Mouse (Mus musculus): ENCODE data around the gene Rbm24. TPM values are rescaled to one million over a fixed set of nuclear protein-coding genes. Genes with fewer than 3 reads are reported as not detected.

The Rbm24 gene
- polyA plus RNA-seq, 1 experiment from 2014 or later, result 0.11 TPM

DNA sequence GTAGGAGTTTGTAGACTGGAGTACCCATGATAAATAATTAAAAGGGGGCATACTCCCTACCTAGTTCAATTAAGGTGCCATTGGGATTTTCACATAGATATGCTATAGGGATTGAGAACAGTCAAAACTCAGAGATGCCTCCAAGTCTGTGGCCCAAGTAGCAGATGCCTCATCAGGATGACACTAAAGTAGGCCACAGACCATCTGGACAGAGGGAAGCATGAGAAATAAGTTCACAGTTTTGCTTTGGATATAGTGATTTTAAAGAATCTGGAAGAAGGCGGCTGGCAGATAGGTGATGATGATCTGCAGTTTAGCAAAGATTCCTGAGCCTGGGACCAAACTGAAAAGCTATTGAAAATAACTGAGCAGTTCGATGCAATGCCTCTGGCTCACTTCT, 30.0 kb downstream of the Rbm24 start:
- Histone ChIP-seq H3K4me2 (ENCODE audit: low read depth, low read length) (no peak overlapping the region), H3K4me1 (ENCODE audit: insufficient read depth) (no peaks in the 10 kb centered on the region), H3K36me3 (replicated peaks; ENCODE audit: insufficient read depth, low read length) (no peaks in the 10 kb centered on the region), H3K4me3 (ENCODE audit: low read depth, low read length) (no peak overlapping the region), H3K9me3 (ENCODE audit: low read length) (no peaks in the 10 kb centered on the region), H3K9ac (replicated peaks) (no peak overlapping the region), H3K27me3 (ENCODE audit: insufficient read depth, low read length) (no peaks in the 10 kb centered on the region), H3K27ac (ENCODE audit: low read depth) (no peak overlapping the region)
- ATAC-seq (no peak), DNase-seq (no peak)
- WGBS (ENCODE audit: insufficient replicate concordance), result 60% methylated on average over 2 of the region's 2 CpGs
- TF ChIP-seq EP300 (IDR thresholded peaks at IDR 0.05; ENCODE audit: low read depth), result no peak
- TF ChIP-seq CTCF (IDR thresholded peaks at IDR 0.05; ENCODE audit: low read depth), result no peak

DNA sequence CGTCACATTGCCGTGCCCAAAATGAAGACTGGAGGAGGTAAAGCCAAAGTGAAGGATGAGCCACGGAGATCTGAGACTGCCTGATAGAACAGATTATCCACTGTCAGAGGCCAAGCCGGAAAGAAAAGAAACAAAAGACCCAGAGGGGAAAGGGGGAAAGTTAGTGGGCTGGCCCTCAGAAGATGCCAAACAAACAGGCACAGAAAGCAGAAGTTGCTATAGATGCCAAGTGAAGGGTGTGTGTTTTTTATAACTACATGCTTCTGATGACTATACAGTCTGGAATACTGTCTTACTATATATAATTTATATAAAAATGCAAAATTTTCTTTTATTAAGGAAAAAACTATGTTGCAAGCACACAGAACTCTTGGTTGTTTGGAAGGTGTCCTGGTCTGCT, 31.7 kb downstream of the Rbm24 start:
- Histone ChIP-seq H3K9me3 (ENCODE audit: low read length) (no peaks in the 10 kb centered on the region), H3K36me3 (replicated peaks; ENCODE audit: insufficient read depth, low read length) (no peaks in the 10 kb centered on the region), H3K4me2 (ENCODE audit: low read depth, low read length) (no peak overlapping the region), H3K9ac (replicated peaks) (no peak overlapping the region), H3K27ac (ENCODE audit: low read depth) (no peak overlapping the region), H3K4me3 (ENCODE audit: low read depth, low read length) (no peak overlapping the region), H3K27me3 (ENCODE audit: insufficient read depth, low read length) (no peaks in the 10 kb centered on the region), H3K4me1 (ENCODE audit: insufficient read depth) (no peaks in the 10 kb centered on the region)
- DNase-seq, result no peak
- TF ChIP-seq EP300 (IDR thresholded peaks at IDR 0.05; ENCODE audit: low read depth), result no peak
- no peak for TF ChIP-seq CTCF (IDR thresholded peaks at IDR 0.05; ENCODE audit: low read depth)
- no peak for ATAC-seq
- 44% methylated on average over 4 of the region's 4 CpGs for WGBS (ENCODE audit: insufficient replicate concordance)

DNA sequence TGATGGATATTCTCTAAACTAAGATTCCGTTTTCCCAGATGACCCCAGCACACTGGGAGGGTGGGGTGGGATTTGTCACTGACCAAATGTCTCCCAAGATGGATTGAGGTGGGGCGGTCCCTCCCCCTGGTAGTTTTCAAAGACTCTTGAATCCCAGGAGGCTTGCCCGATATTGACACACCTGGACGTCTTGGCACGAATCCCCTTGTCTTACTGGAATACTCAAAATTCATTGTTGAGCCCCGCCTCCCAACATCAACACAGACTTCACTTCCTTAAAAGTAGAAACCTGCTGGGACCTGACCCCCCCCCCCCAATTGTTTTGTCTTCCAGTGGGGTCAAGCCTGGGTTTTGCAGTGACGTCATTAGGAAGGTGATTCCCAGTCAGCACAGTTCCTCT, 32.4 kb downstream of the Rbm24 start:
- Histone ChIP-seq H3K4me1 (ENCODE audit: insufficient read depth) (no peaks in the 10 kb centered on the region), H3K9ac (replicated peaks) (no peak overlapping the region), H3K4me3 (ENCODE audit: low read depth, low read length) (no peak overlapping the region), H3K4me2 (ENCODE audit: low read depth, low read length) (no peak overlapping the region), H3K27me3 (ENCODE audit: insufficient read depth, low read length) (no peaks in the 10 kb centered on the region), H3K27ac (ENCODE audit: low read depth) (no peak overlapping the region), H3K9me3 (ENCODE audit: low read length) (no peaks in the 10 kb centered on the region), H3K36me3 (replicated peaks; ENCODE audit: insufficient read depth, low read length) (no peaks in the 10 kb centered on the region)
- no peak for DNase-seq
- TF ChIP-seq EP300 (IDR thresholded peaks at IDR 0.05; ENCODE audit: low read depth) (no peak), CTCF (IDR thresholded peaks at IDR 0.05; ENCODE audit: low read depth) (no peak)
- ATAC-seq, result no peak
- 73% methylated on average over 7 of the region's 7 CpGs for WGBS (ENCODE audit: insufficient replicate concordance)

DNA sequence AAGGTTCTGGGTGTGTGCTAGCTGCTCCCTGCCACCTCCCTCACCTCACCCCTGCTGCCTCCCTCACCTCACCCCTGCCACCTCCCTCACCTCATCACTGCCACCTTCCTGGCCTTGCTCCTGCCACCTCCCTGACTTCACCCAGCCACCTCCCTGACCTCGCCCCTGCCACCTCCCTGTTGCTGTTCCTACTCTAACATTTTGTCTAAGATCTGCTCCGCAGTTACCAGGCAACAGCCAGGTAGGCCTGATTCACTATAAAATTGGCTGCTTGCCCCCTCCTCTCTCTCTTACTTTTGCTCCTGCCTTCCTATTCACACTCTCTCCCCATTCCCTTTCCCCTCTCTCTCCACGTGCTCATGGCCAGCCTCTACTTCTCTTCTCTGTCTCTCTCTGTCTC, 33.3 kb downstream of the Rbm24 start:
- no peaks in the 10 kb centered on the region for H3K9me3 ChIP-seq (ENCODE audit: low read length)
- no peaks in the 10 kb centered on the region for H3K36me3 ChIP-seq (replicated peaks; ENCODE audit: insufficient read depth, low read length)
- no peak for DNase-seq
- 70% methylated on average over 3 of the region's 3 CpGs for WGBS (ENCODE audit: insufficient replicate concordance)
- H3K4me2 ChIP-seq (ENCODE audit: low read depth, low read length), result no peak overlapping the region
- ATAC-seq, result no peak
- no peak overlapping the region for H3K9ac ChIP-seq (replicated peaks)
- H3K4me3 ChIP-seq (ENCODE audit: low read depth, low read length), result no peak overlapping the region
- no peak overlapping the region for H3K27ac ChIP-seq (ENCODE audit: low read depth)
- no peaks in the 10 kb centered on the region for H3K4me1 ChIP-seq (ENCODE audit: insufficient read depth)
- no peaks in the 10 kb centered on the region for H3K27me3 ChIP-seq (ENCODE audit: insufficient read depth, low read length)
- TF ChIP-seq EP300 (IDR thresholded peaks at IDR 0.05; ENCODE audit: low read depth) (no peak), CTCF (IDR thresholded peaks at IDR 0.05; ENCODE audit: low read depth) (no peak)

DNA sequence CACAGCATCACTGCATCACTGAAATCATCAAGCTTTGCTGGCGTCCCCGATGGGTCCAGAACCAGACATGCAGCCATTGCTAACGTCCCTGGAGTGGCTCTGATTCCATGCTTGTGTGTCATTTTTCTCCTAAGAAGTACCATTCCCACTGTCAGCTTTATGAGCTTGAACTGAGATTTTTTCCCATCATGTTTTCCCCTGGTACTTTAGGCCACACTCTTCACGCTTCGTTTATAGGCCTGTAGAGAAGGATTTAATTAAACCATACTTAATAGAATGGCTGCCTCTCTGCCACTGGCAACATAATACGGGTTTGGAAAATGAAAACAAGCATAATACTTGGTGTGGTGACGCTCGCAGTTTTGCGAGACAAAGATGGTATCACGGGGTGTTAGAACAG, 41.3 kb downstream of the Rbm24 start:
- TF ChIP-seq EP300 (IDR thresholded peaks at IDR 0.05; ENCODE audit: low read depth) (no peak), CTCF (IDR thresholded peaks at IDR 0.05; ENCODE audit: low read depth) (no peak)
- no peaks in the 10 kb centered on the region for H3K36me3 ChIP-seq (replicated peaks; ENCODE audit: insufficient read depth, low read length)
- no peaks in the 10 kb centered on the region for H3K4me1 ChIP-seq (ENCODE audit: insufficient read depth)
- H3K9me3 ChIP-seq (ENCODE audit: low read length), result no peaks in the 10 kb centered on the region
- H3K9ac ChIP-seq (replicated peaks), result no peak overlapping the region
- no peaks in the 10 kb centered on the region for H3K27me3 ChIP-seq (ENCODE audit: insufficient read depth, low read length)
- ATAC-seq, result no peak
- no peak overlapping the region for H3K4me3 ChIP-seq (ENCODE audit: low read depth, low read length)
- WGBS (ENCODE audit: insufficient replicate concordance), result 81% methylated on average over 10 of the region's 10 CpGs
- H3K4me2 ChIP-seq (ENCODE audit: low read depth, low read length), result no peak overlapping the region
- H3K27ac ChIP-seq (ENCODE audit: low read depth), result no peak overlapping the region
- DNase-seq, result no peak

DNA sequence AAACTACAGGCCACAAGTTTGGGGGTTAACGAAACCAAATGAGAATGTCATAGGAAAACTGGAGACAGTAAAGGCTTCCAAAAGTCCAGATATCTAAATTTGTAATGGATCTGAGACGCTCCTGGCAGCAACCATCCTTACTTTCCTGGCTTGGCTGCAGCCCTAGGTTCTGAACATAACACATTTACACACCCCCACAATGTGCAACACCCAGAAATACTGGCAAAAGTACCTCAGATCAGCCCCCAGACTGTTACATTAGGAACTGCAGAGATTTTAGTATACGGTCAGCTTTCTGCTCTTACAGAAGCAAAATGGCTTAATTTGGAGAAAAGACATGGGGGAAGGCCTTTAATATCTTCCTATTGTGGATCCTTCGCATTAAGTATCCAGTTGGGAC, 44.0 kb downstream of the Rbm24 start:
- WGBS (ENCODE audit: insufficient replicate concordance), result 82% methylated on average over 4 of the region's 4 CpGs
- DNase-seq, result no peak

DNA sequence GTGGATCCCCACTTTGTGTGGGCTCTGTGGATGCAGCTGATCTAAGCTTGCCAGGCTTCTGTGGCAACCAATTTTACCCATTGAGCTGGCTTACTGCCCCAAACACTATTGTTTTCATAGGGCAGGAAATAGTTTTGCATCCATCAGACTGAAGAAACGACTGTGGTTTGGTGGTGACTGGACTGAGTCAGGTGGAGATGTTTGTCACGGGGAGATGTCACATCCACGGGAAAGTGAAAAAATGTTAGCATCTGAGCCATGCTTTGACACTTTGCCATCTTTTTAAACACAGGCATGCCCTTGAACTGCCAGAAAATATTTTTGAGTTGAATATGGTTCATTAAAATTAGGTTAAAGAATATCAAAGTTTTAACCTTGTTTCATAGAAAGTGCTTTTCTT, 45.5 kb downstream of the Rbm24 start:
- H3K36me3 ChIP-seq (replicated peaks; ENCODE audit: insufficient read depth, low read length), result no peaks in the 10 kb centered on the region
- no peak overlapping the region for H3K9ac ChIP-seq (replicated peaks)
- no peak overlapping the region for H3K4me3 ChIP-seq (ENCODE audit: low read depth, low read length)
- no peak overlapping the region for H3K27ac ChIP-seq (ENCODE audit: low read depth)
- 28% methylated on average over 3 of the region's 3 CpGs for WGBS (ENCODE audit: insufficient replicate concordance)
- DNase-seq (no peak), ATAC-seq (no peak)
- no peaks in the 10 kb centered on the region for H3K9me3 ChIP-seq (ENCODE audit: low read length)
- no peak overlapping the region for H3K4me2 ChIP-seq (ENCODE audit: low read depth, low read length)
- H3K27me3 ChIP-seq (ENCODE audit: insufficient read depth, low read length), result no peaks in the 10 kb centered on the region
- H3K4me1 ChIP-seq (ENCODE audit: insufficient read depth), result no peaks in the 10 kb centered on the region
- TF ChIP-seq CTCF (IDR thresholded peaks at IDR 0.05; ENCODE audit: low read depth) (no peak), EP300 (IDR thresholded peaks at IDR 0.05; ENCODE audit: low read depth) (no peak)

More for the DNA sequence above, 44.0 kb downstream of the Rbm24 start:
- H3K27ac ChIP-seq (ENCODE audit: low read depth), result no peak overlapping the region
- H3K9me3 ChIP-seq (ENCODE audit: low read length), result no peaks in the 10 kb centered on the region
- no peaks in the 10 kb centered on the region for H3K27me3 ChIP-seq (ENCODE audit: insufficient read depth, low read length)
- H3K4me2 ChIP-seq (ENCODE audit: low read depth, low read length), result no peak overlapping the region
- no peak for ATAC-seq
- H3K4me3 ChIP-seq (ENCODE audit: low read depth, low read length), result no peak overlapping the region
- TF ChIP-seq CTCF (IDR thresholded peaks at IDR 0.05; ENCODE audit: low read depth) (no peak), EP300 (IDR thresholded peaks at IDR 0.05; ENCODE audit: low read depth) (no peak)
- no peak overlapping the region for H3K9ac ChIP-seq (replicated peaks)
- no peaks in the 10 kb centered on the region for H3K4me1 ChIP-seq (ENCODE audit: insufficient read depth)
- no peaks in the 10 kb centered on the region for H3K36me3 ChIP-seq (replicated peaks; ENCODE audit: insufficient read depth, low read length)

Measured in liver, postnatal 0 days (tissue).